Mouse (Mus musculus) fat pad, adult 2 months (tissue): Measurements from ENCODE around the gene Tbc1d20.
"Not testable (repeated sequence)": the region's sequence is repeated elsewhere in the genome, so short reads cannot be mapped to it uniquely, and the experiment has no call there.

Experiments
- DNase-seq: peaks from one replicate; pipeline ENCODE4 v3.0.0-alpha.2; 2011; ENCODE audit warnings: low read depth, low spot score; ENCODE audit errors: extremely low read depth

Tbc1d20 gene

GRCm38 (mm10) chr2:152357254-152357653 lies 63.6 kb downstream of the Tbc1d20 start:
- DNase-seq: no peak

- DNase-seq: not testable (repeated sequence)
Measured at GRCm38 (mm10) chr2:152358977-152359376, 65.3 kb downstream of the Tbc1d20 start.

- DNase-seq: no peak
Measured at GRCm38 (mm10) chr2:152359616-152360015, 66.0 kb downstream of the Tbc1d20 start.

GRCm38 (mm10) chr2:152360271-152360775 lies 66.7 kb downstream of the Tbc1d20 start:
- no peak for DNase-seq

GRCm38 (mm10) chr2:152361193-152361592 lies 67.6 kb downstream of the Tbc1d20 start:
- no peak for DNase-seq
